Mouse (Mus musculus) CD4-positive helper T cell, adult 2 months (primary cell): Measurements from ENCODE around the gene Antxr1.

Source experiments
- DNase-seq: peaks from one replicate; pipeline ENCODE4 v3.0.0-alpha.2; 2012; ENCODE audit warnings: low read depth, missing footprints, low spot score

Antxr1 gene

DNA sequence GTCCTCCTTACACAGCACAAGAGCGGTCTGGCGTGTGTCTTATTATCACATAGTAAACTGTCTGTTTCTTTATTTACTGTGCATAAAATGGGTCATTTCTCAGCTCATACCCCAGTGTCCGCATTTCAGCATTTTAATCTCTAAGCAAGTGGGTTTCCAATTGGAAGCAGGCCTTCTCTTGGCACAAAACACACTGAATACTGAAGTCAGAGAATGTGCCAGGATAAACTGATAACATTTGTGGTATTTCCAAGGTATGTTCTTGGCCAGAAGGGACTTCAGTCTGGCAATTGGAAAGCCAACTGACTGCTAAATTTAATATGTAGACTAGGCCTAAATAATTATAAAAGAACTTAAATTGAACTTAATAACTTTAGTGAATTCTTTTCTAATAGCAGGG, 84.9 kb downstream of the Antxr1 start:
- no peak for DNase-seq

DNA sequence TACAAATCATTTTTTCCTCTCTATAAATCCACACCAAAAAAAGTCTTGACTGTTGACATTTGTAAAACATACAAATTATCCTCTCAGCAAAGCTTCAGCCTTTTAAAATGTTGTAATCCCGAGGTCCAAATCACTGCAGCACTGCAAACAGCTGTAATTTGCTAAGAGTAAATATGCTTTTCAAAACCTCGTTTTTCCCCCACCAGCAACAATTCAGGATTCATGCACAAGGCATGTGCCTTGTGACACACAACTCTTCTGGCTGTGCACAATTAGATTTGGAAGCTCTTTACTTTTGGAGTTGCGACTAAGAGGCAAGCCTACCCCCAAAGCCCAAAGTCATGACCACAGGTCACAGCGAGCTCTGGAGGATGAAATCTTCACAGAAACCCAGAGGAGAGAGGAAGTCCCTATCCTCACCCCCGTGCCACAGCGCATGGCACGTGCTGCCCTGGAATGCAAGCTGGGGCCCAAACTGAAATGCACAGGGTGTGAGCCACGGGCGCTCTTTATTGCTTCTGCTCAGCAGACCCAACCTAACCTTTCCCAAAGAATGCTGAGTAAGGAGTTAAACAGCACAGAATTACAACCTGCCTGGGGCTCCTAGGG, 87.3 kb downstream of the Antxr1 start:
- no peak for DNase-seq

DNA sequence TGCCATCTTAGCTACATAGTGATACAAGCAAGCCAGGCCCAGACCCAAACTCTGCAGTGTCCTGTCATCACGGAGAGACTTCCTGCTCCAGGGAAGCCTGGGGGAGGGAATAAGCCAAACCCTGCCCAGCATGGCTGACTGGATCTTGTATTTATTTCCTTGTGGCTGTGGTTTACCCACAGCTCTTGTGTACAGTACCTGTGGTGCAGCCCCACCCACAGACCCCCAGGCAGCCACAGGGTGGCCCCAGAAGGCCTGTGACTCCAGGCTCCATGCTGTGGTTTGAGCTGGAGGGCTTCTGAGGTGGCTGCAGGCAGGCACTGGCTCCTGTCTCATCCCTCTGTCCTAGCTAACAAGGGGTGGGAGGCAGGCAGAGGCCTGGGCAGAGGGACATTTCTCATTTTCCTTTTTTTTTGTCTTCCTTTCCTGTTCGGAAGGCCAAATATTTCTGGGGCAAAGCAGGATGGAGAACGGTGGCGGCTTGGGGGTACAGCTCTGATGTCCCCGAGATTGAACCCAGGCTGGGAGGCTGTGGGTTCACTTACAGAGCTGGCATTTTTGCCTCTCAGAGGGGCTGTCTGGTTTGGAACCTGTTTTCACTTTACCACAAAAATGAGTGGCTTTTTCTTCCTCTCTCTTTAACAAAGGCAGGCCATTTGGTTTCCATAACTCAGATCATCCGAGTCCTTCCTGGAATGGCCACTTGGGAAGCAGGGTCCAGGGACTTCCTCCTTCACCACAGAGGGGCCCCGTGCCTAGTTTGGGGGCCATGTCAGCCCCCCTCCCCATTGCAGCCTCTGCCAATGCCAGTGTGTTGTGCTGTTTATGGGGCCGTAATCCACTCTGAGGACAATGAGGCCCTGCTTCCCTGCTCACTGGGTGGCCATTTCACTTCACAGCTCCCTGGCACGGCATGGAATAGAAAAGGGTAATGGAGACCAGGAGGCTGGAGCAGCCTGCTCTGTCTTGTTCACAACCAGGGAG, 91.2 kb downstream of the Antxr1 start:
- DNase-seq, result no peak

DNA sequence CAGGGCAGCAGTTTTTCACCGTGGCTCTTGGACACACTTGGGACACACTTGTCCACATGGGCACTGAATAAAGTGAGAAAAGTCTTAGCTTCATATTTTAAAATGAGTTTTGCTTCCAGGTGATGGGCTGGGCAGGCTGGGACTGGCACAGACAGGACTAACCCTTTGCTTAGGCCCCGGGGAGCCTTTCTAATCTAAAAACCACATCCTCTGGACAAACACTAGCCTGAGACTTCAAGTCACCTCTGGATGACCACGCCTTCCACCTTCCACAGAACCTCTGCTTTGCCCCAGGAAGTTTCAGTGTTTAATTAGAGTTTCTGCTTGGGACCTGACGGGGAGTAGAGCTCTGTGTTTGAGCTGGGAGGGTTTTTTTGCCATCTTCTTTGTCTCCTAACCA, 98.4 kb downstream of the Antxr1 start:
- DNase-seq, result no peak

DNA sequence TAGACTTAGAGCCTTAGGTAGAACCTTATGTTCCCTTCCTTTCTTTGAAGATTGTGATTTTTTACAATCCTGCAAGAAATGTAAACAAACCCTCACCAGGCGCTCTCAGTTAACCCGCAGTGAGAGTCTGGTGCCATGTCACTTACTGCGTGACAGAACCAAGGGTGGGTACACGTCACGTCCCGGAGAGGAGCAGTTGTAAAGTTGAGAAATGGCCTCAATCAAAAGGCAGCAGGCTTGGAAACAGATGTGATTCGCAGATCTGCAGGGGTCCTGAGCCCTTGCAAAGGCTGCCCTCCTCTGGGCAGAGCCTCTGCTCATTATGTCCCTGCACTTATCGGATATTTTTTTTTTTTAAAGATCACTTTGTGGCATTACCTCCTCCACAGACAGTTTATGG, 99.6 kb downstream of the Antxr1 start:
- no peak for DNase-seq

DNA sequence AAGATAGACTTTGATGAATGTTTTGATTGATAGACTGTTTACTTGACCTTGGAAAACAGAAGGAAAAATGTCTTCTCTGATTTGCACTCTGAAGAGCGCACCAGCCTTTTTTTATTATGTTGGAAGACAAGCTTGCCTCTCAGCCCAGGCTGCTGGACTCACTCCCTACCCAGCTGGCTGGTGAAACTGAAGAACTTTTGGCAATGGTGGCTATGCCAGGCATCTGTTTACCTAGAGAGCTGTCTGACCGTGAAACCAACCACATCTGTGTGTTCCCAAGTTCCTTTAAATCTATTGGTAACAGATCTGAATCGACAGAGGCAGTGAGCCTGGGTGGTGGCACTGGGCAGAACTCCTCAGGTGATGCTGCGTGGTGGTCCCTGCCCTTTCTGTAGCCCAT, 102.5 kb downstream of the Antxr1 start:
- DNase-seq, result no peak

DNA sequence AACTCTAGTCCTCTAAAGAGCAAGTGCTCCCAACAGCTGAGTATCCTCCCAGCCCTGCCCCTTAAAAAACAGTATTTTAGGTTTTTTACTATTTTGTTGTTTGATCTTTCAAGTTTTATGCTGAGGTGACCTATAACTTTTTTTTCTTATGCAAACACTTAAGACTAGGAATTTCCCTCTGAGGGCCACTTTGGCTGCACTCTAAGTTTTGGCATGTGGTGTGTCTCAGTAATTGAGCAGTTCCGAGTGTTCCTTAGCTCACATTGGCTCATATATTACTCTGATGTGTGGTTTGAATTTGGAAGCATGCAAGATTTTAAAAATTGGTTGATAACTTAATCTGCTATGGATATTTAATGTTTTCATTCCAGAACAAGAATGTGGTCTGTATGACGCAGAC, 105.6 kb downstream of the Antxr1 start:
- DNase-seq, result no peak

DNA sequence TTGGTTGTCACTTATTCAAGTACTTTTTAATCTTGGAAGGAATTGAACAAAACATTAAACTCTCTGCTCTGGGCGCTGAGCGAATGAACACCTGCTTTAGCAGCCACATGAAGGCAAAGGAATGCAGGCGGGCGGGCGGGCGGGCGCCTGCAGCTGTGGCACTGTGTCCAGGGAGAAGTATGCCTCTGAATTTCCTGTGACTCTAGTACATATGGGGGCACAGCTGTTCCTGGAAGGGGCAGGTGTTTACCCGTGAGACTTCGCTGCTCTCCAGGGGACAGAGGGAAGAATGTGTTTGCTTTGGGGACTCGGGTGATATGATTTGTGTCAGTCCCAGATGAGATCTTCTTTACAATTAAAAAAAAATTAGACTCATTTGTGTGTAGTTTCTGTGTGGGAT, 107.7 kb downstream of the Antxr1 start:
- DNase-seq, result no peak

DNA sequence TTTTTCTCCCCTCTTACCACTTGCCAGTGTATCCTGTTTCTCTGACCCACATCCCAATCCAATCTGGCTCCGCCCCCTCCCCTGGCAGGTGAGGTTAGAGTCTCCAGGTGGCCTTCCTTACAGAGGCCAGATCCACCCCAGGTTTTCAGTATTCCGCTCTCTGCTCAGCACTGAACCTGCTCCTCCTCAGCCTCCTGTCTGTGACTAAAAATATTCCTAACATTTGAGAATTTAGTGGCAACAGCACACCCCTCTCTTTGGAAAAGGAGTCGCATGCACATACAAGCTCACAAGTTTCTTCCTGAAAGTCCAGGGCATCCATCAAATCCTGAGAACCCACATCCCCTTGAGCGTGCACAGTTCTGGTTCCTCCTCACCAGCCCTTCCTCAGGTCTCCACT, 109.3 kb downstream of the Antxr1 start:
- no peak for DNase-seq

DNA sequence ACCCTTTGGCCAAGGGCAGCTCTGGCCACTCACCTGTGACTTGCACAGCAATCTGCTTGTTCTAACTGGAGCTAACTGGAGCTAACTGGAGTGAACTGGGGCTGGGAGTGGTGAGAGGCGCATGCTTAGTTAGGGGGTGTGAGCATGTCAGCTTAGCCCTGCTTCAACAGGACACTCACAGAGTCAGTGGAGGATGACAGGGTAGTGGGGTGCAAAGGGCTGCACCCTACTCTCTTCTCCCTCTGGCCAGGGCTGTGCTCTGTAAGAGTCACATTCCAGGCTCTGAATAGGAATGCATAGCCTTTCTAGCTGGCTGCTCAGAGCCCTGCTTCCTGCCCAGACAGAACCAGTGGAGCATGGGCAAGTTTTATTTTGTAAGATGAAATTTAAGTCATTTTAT, 110.3 kb downstream of the Antxr1 start:
- DNase-seq, result no peak

DNA sequence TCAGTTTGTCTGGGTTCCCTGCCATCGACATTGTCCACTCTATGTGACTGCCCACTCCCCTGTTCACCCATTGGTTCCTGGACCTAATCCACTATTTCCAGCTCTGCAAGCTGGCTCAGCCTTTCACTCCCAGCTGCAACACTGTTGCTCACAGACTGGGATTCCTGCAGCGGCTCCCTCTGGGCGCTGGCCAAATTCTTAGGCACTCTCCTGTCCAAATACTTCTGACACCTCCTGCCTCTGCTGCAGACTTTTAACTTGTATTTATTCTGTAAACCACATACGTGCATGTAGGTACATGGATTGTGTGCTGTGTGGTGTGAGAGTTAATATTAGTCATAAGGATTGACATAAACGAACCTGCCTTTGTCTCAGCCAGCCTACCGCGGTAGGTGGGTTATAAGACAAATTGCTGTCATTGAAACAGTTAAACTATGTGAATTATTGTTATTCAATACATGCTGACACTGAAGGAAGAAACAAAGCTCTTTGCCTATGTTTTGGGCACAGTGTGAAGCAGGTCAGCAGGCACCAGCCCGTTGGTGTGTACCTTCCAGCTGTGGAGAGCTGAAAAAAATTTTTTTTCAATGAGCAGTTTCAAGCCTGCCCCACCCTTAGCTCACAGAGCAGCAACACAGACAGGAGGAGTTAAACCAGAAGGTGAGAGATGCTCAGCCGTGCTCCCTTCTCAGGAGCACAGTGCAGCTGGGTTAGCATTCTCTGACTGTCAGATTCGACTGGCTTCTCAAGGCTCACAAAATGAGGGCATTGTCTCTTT, 112.6 kb downstream of the Antxr1 start:
- no peak for DNase-seq

DNA sequence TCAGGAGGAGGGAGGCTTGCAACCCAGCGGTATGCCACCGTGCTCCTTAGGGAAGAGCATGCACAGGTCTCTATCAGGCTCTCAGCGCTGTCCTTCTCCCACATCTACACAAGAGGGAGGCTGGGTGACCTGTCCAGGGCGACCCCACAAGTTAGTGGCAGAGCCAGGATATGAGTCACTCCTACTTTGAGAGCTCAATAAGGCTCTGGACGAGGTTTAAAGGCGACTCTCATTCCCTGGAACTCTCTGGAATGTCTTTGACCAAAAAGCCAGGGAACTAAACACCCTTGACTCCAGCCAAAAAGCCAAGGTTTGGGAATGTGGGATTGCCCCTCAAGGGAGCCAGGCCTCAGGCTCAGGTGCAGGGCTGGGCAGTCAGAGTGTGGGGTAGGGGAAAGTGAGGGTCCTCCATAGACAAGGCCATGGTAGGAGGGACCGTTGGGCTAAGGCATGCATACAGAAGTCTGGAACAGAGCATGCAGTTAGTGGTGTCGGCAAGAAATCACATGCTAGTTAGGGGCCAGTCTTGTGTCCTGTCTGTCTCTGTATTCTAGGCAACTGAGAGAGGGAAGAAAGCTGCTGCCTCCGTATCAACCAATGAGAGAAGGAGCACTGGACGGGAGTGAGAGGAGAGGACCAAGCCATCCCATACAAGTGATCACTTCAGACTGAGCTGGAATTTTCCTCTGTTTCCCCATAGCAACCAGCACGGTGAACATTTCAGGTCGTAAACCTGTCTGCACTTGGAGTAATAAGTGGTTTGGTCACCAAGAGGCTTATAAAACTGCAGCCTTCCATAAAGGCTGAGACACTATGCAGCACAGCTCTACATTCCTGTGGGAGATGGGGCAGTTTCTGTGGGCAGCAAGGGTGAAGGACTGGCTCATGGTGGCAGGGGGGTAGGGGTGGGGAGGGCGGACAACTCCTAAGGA, 116.3 kb downstream of the Antxr1 start:
- DNase-seq, result no peak

DNA sequence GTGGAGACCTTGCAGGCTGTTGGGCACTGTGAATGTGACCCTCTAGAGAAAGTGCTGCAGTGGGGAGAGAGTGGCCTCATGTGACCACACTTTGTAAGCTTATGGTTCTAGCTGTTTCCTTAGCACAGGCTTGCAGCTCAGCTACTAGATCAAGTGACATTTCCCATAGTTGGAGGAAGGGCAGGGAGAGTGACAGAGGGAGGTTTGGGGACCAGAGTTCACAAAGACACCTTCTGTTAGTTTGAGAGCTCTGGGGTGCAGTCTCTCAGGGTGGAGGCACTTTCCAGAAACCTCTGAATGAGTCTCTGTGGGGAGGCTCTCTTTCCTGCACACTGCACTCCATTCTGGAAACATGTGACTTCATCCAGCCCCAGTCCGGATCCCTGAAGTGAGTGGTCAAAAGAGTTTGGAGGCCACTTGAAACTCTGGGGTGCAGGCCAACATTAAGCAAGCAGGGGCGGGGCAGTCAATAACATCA, 119.5 kb downstream of the Antxr1 start:
- no peak for DNase-seq

DNA sequence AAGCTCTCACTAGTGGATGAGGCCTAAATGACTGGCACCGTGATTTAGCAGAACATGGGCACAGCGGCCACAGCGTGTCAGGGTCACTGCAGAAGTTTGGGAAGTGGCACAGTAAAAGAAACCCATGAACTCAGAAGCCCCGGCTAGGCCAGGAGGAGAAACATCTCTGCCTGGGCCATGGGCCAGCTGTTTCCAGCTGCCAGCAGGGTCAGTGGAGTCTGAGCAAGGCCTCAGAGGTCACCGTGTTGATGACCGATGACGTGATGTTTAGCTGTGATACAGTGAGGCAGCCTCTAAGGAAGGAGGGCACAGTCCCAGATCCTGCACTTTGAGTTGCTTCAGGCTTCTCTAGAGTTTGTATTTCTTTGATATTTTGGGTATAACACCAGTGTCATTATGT, 122.4 kb downstream of the Antxr1 start:
- no peak for DNase-seq

DNA sequence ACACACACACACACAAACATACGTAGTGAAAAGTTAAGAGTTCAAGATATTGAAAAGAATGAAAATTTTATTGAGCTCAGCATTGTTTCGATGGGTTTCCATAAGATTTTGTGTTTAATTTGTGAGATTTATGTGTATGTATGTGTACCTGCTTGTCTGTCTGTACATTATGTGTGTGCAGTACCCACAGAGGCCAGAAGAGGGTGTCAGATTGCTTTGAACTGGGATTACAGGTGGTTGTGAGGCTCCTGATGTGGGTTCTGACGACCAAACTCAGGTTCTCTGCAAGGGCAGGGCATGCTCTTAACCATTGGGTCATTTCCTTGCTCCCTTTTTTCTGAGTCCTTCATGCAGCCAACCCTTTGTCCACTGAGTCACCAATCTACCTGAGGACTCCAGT, 124.1 kb downstream of the Antxr1 start:
- no peak for DNase-seq

DNA sequence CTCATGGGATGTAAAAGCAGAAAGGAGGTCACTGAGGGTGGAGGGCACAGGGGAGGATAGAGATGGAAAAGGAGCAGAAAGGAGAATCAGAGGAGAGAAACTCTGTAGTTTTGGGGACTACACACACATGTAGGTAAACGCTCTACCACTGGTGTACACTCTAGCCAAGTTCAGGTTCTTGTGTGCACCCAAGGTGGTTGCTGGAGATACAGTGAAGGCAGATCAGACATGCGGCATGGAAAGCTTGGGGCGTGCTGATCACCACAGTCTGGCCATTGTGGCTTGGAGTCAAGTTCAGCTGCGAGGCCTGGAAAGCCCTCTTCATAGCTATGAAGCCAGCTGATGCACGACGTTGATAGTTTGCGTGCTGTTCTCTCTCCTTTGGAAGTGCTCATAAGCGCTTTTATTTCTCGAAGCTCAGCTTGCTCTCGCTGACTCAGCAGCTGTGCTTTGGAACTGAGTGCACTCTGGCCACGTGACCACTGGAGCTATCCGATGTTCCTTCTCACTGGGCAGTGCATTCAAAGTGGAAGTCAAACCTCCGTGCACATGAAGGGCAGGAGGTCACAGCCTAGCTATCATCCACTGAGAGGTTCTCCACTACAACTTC, 128.1 kb downstream of the Antxr1 start:
- no peak for DNase-seq

DNA sequence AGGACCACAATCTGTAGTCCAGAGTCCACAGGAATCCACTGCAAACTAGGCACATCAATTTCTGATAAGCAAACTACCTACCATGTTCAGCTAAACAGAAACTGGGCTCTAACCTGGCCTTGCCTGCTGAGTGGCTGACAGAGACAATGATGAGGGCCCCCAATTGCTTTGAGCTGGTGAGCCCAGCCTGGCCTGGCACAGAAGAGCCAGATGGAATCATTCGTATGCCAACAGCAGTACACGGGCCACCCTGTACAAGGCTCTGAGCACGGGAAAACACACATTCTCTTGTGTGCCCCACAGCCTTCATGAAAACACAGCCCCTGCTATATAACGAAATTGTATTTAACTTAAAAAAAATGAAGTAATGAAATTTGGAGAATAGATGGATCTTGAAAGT, 128.8 kb downstream of the Antxr1 start:
- DNase-seq, result no peak

DNA sequence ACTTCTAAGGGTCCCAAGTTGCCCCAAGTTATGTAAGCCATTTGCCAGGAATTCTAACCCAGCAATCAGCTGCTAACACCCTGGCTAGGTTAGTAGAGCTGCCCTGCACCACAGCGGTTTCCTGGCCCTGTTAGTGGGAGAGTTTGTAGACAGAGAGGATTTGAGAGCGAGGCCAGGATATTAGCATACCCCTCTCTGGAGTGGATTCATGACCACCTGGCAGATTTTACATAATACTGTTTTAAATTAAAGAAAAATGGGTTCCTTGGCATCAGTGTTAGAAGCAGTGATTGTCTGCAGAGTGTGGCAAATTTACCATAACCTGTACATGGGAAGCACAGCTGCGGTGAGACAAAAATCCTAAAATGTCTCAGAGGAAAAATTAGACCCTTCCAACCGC, 132.2 kb downstream of the Antxr1 start:
- no peak for DNase-seq

DNA sequence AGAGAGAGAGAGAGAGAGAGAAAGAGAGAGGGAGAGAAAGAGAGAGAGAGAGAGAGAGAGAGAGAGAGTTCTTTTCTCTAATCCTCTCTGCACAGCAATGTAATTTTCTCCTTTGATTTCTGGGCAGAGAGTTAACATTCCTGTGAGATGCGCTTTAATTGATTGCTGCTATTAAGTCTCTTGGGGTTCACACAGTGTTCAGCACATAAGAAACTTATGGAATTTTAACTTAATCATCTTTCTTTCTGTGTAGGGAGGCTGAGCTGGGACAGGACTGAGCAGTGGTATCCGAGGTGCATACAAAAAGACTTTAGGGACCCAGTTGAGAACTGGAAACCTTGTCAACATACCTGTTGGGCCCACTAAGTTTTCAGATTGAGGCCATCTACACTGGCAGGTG, 132.6 kb downstream of the Antxr1 start:
- DNase-seq, result no peak

DNA sequence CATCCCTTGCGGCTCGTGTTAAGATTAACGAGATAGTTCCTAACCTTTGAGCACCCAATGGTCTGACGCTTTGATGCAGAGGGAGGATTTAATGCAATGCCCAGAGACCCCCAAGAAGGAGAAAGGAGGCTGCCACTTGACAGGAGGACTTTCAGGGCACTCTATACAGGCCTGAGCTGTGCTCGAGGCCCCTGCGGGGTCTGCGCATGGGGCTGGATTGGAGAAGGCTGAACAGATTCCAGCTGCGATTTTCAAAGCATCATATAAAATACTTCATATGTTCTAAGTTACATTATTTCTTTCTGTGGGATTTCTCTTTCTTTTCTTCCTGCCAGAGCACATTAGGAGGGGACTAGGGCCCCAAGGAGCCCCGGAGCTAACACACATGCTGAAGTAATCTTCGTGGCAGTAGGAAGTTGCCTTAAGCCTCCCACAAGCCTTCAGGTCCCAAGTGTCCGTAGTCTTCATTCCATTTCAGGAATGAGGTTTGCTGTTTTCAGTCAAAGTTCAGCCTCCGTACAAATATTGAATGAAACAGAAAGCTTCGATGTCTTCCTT, 133.5 kb downstream of the Antxr1 start:
- DNase-seq, result no peak
